Mouse (Mus musculus): Measurements from ENCODE around the gene Eif5a. TPM values are rescaled to one million over a fixed set of nuclear protein-coding genes. Genes with fewer than 3 reads are reported as not detected.

The Eif5a gene
- polyA plus RNA-seq, 1 experiment = 387 TPM

DNA sequence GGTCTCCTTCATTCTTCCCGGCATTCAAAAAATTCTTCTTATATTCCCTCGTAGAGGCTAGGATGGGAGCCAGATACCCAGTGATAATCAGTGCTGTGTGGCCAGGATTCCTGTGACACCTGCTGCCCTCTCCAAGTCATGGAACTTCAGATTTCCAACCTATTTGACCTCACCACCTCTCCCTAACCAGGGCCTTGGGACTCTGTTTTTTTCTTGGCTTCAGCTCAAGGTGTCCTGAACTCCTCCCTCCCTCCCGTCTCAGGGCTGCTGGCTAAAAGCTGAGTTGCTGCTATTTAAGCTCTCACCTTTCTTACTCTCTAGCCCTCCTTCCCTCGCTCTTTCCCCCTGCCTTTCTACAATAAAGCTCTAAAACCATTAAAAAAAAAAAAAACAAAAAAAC lies 21.9 kb downstream of the Eif5a start:
- Histone ChIP-seq H3K4me3 (replicated peaks; ENCODE audit: control insufficient read depth, low read depth, low read length) (no peak overlapping the region), H3K4me1 (ENCODE audit: control insufficient read depth, insufficient read depth, low read length) (peaks cover 2% of the 10 kb centered on the region; the same call in 1 of the 2 replicates), H3K27ac (ENCODE audit: control insufficient read depth, insufficient read depth, low read depth, low read length, poor library complexity) (no peak overlapping the region)
- 36% methylated on average over 4 of the region's 4 CpGs for WGBS
- TF ChIP-seq CTCF (IDR thresholded peaks at IDR 0.05; ENCODE audit: control insufficient read depth, insufficient read depth, low read length) (no peak), POLR2A (IDR thresholded peaks at IDR 0.05; ENCODE audit: borderline replicate concordance, control insufficient read depth, low read depth, low read length) (no peak)

DNA sequence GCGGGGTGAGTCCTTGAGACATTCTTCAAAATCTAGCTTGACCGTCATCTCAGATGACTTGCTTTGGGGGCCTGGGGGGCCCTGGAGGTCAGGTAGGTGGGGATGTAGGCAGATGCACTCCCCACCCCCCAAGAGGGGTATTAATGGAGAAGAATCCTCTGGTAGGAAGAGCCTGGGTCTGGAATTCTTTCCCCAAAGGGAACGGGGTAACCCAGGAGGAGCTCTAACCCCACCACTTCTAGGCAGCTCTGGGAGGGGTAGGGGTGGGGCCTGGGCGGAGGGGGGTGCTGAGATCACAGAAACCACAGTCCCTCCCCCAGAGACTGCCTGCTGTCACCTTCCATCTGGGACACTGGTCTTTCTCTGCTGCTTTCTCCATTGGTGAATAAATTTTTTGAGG lies 26.5 kb downstream of the Eif5a start, which contains the start of gene Acap1:
TSS of gene Acap1 (minus strand) at position 249 of the 400 bp plus-strand sequence.
- peak within 1 kb of the TSS; percentile 64 for H3K4me3 ChIP-seq (replicated peaks; ENCODE audit: control insufficient read depth, low read depth, low read length)
- peaks cover 4% of the 10 kb centered on the region; the same call in 1 of the 2 replicates for H3K4me1 ChIP-seq (ENCODE audit: control insufficient read depth, insufficient read depth, low read length)
- peak; percentile 14; the same call in 1 of the 2 replicates for TF ChIP-seq POLR2A (IDR thresholded peaks at IDR 0.05; ENCODE audit: borderline replicate concordance, control insufficient read depth, low read depth, low read length)
- no peak for TF ChIP-seq CTCF (IDR thresholded peaks at IDR 0.05; ENCODE audit: control insufficient read depth, insufficient read depth, low read length)
- peak within 1 kb of the TSS; percentile 90 for H3K27ac ChIP-seq (ENCODE audit: control insufficient read depth, insufficient read depth, low read depth, low read length, poor library complexity)
- 9% methylated on average over 4 of the region's 4 CpGs for WGBS

GRCm38 (mm10) chr11:69894671-69895070 lies 27.1 kb downstream of the Eif5a start:
- Histone ChIP-seq H3K4me3 (replicated peaks; ENCODE audit: control insufficient read depth, low read depth, low read length) (peak overlapping the region; percentile 64), H3K27ac (ENCODE audit: control insufficient read depth, insufficient read depth, low read depth, low read length, poor library complexity) (peak overlapping the region; percentile 90), H3K4me1 (ENCODE audit: control insufficient read depth, insufficient read depth, low read length) (peaks cover 4% of the 10 kb centered on the region; the same call in 1 of the 2 replicates)
- WGBS = under 1% methylated on average over 5 of the region's 5 CpGs
- TF ChIP-seq CTCF (IDR thresholded peaks at IDR 0.05; ENCODE audit: control insufficient read depth, insufficient read depth, low read length) = peak; percentile 11; the same call in 1 of the 2 replicates
- peak; percentile 28; the same call in 1 of the 2 replicates for TF ChIP-seq POLR2A (IDR thresholded peaks at IDR 0.05; ENCODE audit: borderline replicate concordance, control insufficient read depth, low read depth, low read length)

GRCm38 (mm10) chr11:69891482-69891881 lies 30.3 kb downstream of the Eif5a start:
- TF ChIP-seq CTCF (IDR thresholded peaks at IDR 0.05; ENCODE audit: control insufficient read depth, insufficient read depth, low read length) (no peak), POLR2A (IDR thresholded peaks at IDR 0.05; ENCODE audit: borderline replicate concordance, control insufficient read depth, low read depth, low read length) (no peak)
- 57% methylated on average over 4 of the region's 4 CpGs for WGBS
- H3K27ac ChIP-seq (ENCODE audit: control insufficient read depth, insufficient read depth, low read depth, low read length, poor library complexity) = no peak overlapping the region
- H3K4me1 ChIP-seq (ENCODE audit: control insufficient read depth, insufficient read depth, low read length) = peaks cover 4% of the 10 kb centered on the region; the same call in 1 of the 2 replicates
- H3K4me3 ChIP-seq (replicated peaks; ENCODE audit: control insufficient read depth, low read depth, low read length) = no peak overlapping the region

DNA sequence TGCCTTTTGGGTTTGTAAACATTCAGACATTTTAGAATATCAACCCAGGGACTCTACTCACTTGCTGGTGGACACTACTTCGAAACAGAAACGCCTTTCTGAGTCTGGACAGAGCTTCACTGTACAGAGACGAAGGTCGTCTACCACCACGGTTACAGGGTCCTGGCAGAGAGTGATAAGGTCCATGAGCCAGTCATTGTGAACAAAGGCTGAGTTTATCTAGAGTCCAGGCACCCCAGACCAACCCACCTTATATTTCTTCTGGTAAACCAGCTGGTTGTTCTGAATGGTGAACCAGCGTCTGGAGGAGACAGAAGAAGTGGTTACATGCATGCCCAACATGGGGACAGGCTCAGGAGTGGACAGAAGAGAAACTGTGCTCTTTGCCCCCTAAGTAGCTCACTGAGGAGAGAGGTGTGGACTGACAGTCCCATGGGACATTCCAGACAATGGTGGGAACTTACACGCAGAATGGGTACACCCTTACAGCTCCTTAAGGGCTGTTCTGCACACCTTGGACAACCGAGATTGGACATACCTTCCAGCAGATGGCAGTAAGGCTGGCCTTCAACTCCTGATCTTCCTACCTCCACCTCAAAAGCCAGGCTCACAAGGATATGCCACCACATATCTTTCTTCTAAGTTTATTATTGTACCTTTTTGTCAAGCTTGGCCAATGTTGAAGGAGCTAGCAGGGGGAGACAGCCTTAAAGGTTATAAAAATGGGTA lies 34.7 kb downstream of the Eif5a start:
- Histone ChIP-seq H3K27ac (ENCODE audit: control insufficient read depth, insufficient read depth, low read depth, low read length, poor library complexity) (no peak overlapping the region), H3K4me3 (replicated peaks; ENCODE audit: control insufficient read depth, low read depth, low read length) (no peak overlapping the region), H3K4me1 (ENCODE audit: control insufficient read depth, insufficient read depth, low read length) (peaks cover 3% of the 10 kb centered on the region; the same call in 1 of the 2 replicates)
- peak; percentile 47 for TF ChIP-seq CTCF (IDR thresholded peaks at IDR 0.05; ENCODE audit: control insufficient read depth, insufficient read depth, low read length)
- TF ChIP-seq POLR2A (IDR thresholded peaks at IDR 0.05; ENCODE audit: borderline replicate concordance, control insufficient read depth, low read depth, low read length) = no peak
- WGBS = 64% methylated on average over 8 of the region's 8 CpGs

GRCm38 (mm10) chr11:69884663-69885062 lies 37.1 kb downstream of the Eif5a start:
- Histone ChIP-seq H3K4me3 (replicated peaks; ENCODE audit: control insufficient read depth, low read depth, low read length) (no peak overlapping the region), H3K27ac (ENCODE audit: control insufficient read depth, insufficient read depth, low read depth, low read length, poor library complexity) (no peak overlapping the region), H3K4me1 (ENCODE audit: control insufficient read depth, insufficient read depth, low read length) (peaks cover 4% of the 10 kb centered on the region; the same call in 1 of the 2 replicates)
- TF ChIP-seq POLR2A (IDR thresholded peaks at IDR 0.05; ENCODE audit: borderline replicate concordance, control insufficient read depth, low read depth, low read length) (no peak), CTCF (IDR thresholded peaks at IDR 0.05; ENCODE audit: control insufficient read depth, insufficient read depth, low read length) (no peak)
- 88% methylated on average over 8 of the region's 8 CpGs for WGBS

DNA sequence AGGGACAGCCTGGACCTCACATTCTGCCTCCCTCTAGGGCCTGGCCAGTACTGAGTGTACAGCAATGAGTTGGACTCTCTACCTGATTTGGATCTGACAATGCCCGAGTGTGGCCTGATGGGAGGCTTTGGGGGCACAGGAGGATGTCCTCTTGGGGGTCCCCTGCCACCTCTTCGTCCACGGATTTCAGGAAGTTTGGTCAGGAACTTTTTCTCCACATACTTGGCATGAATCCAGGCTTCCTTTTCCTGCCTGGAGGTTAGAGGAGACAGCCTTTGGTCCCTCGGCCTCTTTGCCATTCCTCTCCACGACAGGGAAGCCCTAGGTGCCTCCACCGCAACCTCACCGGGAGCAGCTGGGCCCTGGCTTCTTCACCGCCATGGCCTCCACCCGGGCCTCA lies 37.5 kb downstream of the Eif5a start:
- H3K4me3 ChIP-seq (replicated peaks; ENCODE audit: control insufficient read depth, low read depth, low read length) = no peak overlapping the region
- 64% methylated on average over 9 of the region's 9 CpGs for WGBS
- H3K4me1 ChIP-seq (ENCODE audit: control insufficient read depth, insufficient read depth, low read length) = peaks cover 4% of the 10 kb centered on the region; the same call in 1 of the 2 replicates
- no peak overlapping the region for H3K27ac ChIP-seq (ENCODE audit: control insufficient read depth, insufficient read depth, low read depth, low read length, poor library complexity)
- TF ChIP-seq CTCF (IDR thresholded peaks at IDR 0.05; ENCODE audit: control insufficient read depth, insufficient read depth, low read length) = no peak
- no peak for TF ChIP-seq POLR2A (IDR thresholded peaks at IDR 0.05; ENCODE audit: borderline replicate concordance, control insufficient read depth, low read depth, low read length)

GRCm38 (mm10) chr11:69883527-69884151 lies 38.1 kb downstream of the Eif5a start:
- no peak for TF ChIP-seq CTCF (IDR thresholded peaks at IDR 0.05; ENCODE audit: control insufficient read depth, insufficient read depth, low read length)
- no peak for TF ChIP-seq POLR2A (IDR thresholded peaks at IDR 0.05; ENCODE audit: borderline replicate concordance, control insufficient read depth, low read depth, low read length)
- H3K27ac ChIP-seq (ENCODE audit: control insufficient read depth, insufficient read depth, low read depth, low read length, poor library complexity) = no peak overlapping the region
- 66% methylated on average over 8 of the region's 8 CpGs for WGBS
- no peak overlapping the region for H3K4me3 ChIP-seq (replicated peaks; ENCODE audit: control insufficient read depth, low read depth, low read length)
- H3K4me1 ChIP-seq (ENCODE audit: control insufficient read depth, insufficient read depth, low read length) = peaks cover 4% of the 10 kb centered on the region
